13 mouse cellular contexts compared by ENCODE assay signal in the genomic region with DNA sequence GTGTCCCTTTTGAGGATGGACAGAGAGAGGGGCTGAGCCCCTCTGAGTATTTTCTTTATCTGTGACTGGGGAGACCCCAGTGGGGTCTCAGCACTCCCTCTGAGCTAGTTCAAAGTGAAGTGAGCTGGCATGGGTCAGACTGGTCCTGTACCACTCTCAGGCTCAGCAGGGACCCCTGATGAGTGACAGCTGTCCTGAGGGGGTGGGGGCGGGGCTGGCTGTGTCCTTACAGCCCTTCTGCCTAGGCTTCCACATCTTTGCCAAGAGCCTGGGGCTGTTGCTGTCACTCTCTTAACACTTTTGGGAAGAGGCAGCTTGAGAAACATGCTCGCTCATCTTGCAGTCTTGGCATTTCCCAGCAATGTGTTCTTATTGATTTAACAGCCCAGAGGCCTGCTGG. TPM values are rescaled to one million over a fixed set of nuclear protein-coding genes. Genes with fewer than 3 reads are reported as not detected.
DNase-seq lines count a peak whose midpoint lies in the region; ATAC-seq lines count a peak whose summit lies in the region.
"Had no signal": no experiment of that assay in that cellular context is flagged by ENCODE, and none has a peak within 500 bp of the region (broad histone marks: within the 10 kb centered on the region; RNA-seq: fewer than 3 reads in every experiment).

No protein-coding gene starts in this region.

- H3K4me1 ChIP-seq in midbrain, embryonic 14.5 days (ENCODE audit: control insufficient read depth, insufficient read depth, low read length): peaks cover 8% of the 10 kb centered on the region; the same call in 1 of the 2 replicates
- peaks cover 11% of the 10 kb centered on the region for H3K4me1 ChIP-seq in midbrain, embryonic 10.5 days
- H3K4me1 ChIP-seq in hindbrain, embryonic 16.5 days (ENCODE audit: control insufficient read depth, insufficient read depth, low read depth, low read length): peaks cover 13% of the 10 kb centered on the region
- H3K4me1 ChIP-seq in neural tube, embryonic 15.5 days: peaks cover 7% of the 10 kb centered on the region; the same call in 1 of the 2 replicates

- no peaks in the 10 kb centered on the region for H3K27me3 ChIP-seq in midbrain, embryonic 14.5 days (ENCODE audit: control insufficient read depth, insufficient read depth, low read length)
- no peaks in the 10 kb centered on the region for H3K27me3 ChIP-seq in midbrain, embryonic 10.5 days (ENCODE audit: low read depth, poor library complexity, severe bottlenecking)
- no peaks in the 10 kb centered on the region for H3K27me3 ChIP-seq in hindbrain, embryonic 16.5 days (replicated peaks; ENCODE audit: control insufficient read depth, insufficient read depth, low read length)
- no peaks in the 10 kb centered on the region for H3K27me3 ChIP-seq in neural tube, embryonic 15.5 days (replicated peaks)

- peak; percentile 36 for DNase-seq in embryo, embryonic 10 days (ENCODE audit: low spot score)
- no peak for DNase-seq in embryo, embryonic 9.5 days (ENCODE audit: extremely low spot score)
- DNase-seq in midbrain, embryonic 14.5 days: peak; percentile 61
- DNase-seq in midbrain, embryonic 10.5 days (ENCODE audit: low spot score): no peak
- DNase-seq in spleen, adult 12 weeks (ENCODE audit: low spot score): no peak
- no peak for DNase-seq in layer of hippocampus, postnatal 14 days (ENCODE audit: low spot score in 2 of 2)
- DNase-seq: adrenal gland, adult 2 months; cerebellum, adult 9-10 months; heart, adult 18-20 months; thymus, postnatal 4 days had no signal

- no peaks in the 10 kb centered on the region for H3K36me3 ChIP-seq in midbrain, embryonic 14.5 days (ENCODE audit: control insufficient read depth, insufficient read depth, low read length)
- no peaks in the 10 kb centered on the region for H3K36me3 ChIP-seq in midbrain, embryonic 10.5 days
- H3K36me3 ChIP-seq in hindbrain, embryonic 16.5 days (ENCODE audit: control insufficient read depth, insufficient read depth, low read length): no peaks in the 10 kb centered on the region
- no peaks in the 10 kb centered on the region for H3K36me3 ChIP-seq in neural tube, embryonic 15.5 days

- H3K4me2 ChIP-seq in midbrain, embryonic 14.5 days (ENCODE audit: low read length): no peak overlapping the region
- H3K4me2 ChIP-seq in hindbrain, embryonic 16.5 days (ENCODE audit: low read length): no peak overlapping the region
- no peak overlapping the region for H3K4me2 ChIP-seq in neural tube, embryonic 15.5 days

- 45% methylated on average over 2 of the region's 2 CpGs for WGBS in midbrain, embryonic 14.5 days
- 39% methylated on average over 2 of the region's 2 CpGs for WGBS in midbrain, embryonic 10.5 days
- WGBS in hindbrain, embryonic 16.5 days: 22% methylated on average over 2 of the region's 2 CpGs
- WGBS in neural tube, embryonic 15.5 days: 50% methylated on average over 2 of the region's 2 CpGs

- no peak overlapping the region for H3K9ac ChIP-seq in midbrain, embryonic 14.5 days (replicated peaks; ENCODE audit: low read length)
- no peak overlapping the region for H3K9ac ChIP-seq in hindbrain, embryonic 16.5 days (ENCODE audit: low read depth, low read length)
- H3K9ac ChIP-seq in neural tube, embryonic 15.5 days (replicated peaks): no peak overlapping the region

- 0 out of 2 replicates have a peak overlapping the region, but pooled peaks have one; percentile 17 for H3K27ac ChIP-seq in midbrain, embryonic 14.5 days (replicated peaks; ENCODE audit: low read depth, low read length)
- no peak overlapping the region for H3K27ac ChIP-seq in midbrain, embryonic 10.5 days (replicated peaks)
- peak overlapping the region; percentile 65; the same call in 1 of the 2 replicates for H3K27ac ChIP-seq in hindbrain, embryonic 16.5 days (ENCODE audit: low read depth, low read length)
- peak overlapping the region; percentile 72 for H3K27ac ChIP-seq in neural tube, embryonic 15.5 days (replicated peaks)

- no peak for ATAC-seq in midbrain, embryonic 14.5 days (ENCODE audit: low FRiP score, low TSS enrichment)
- ATAC-seq in hindbrain, embryonic 16.5 days: peak; percentile 85
- ATAC-seq in neural tube, embryonic 15.5 days (ENCODE audit: low FRiP score): peak; percentile 71

- no peak overlapping the region for H3K4me3 ChIP-seq in midbrain, embryonic 14.5 days (replicated peaks; ENCODE audit: low read depth, low read length)
- no peak overlapping the region for H3K4me3 ChIP-seq in midbrain, embryonic 10.5 days
- no peak overlapping the region for H3K4me3 ChIP-seq in hindbrain, embryonic 16.5 days (ENCODE audit: low read length)
- H3K4me3 ChIP-seq in neural tube, embryonic 15.5 days (replicated peaks): no peak overlapping the region
- H3K4me3 ChIP-seq: erythroblast, embryonic 14.5 days had no signal

- no peaks in the 10 kb centered on the region for H3K9me3 ChIP-seq in midbrain, embryonic 14.5 days (ENCODE audit: control insufficient read depth, low read length)
- 0 out of 2 replicates have a peak, but pooled peaks cover 6% of the 10 kb centered on the region for H3K9me3 ChIP-seq in midbrain, embryonic 10.5 days (replicated peaks)
- H3K9me3 ChIP-seq in hindbrain, embryonic 16.5 days (ENCODE audit: control insufficient read depth, low read length): no peaks in the 10 kb centered on the region
- H3K9me3 ChIP-seq in neural tube, embryonic 15.5 days (replicated peaks): no peaks in the 10 kb centered on the region

RNA-seq across cellular contexts. Expression of a gene that starts 27.8 kb away (rescaled TPM):
- 7.8 and 8.2 TPM in 2 replicates for polyA plus RNA-seq in midbrain, embryonic 14.5 days (2014; fragmentation: Nextera tagmentation; extraction: Ambion mirVana)
- 0.81 and 0.95 TPM in 2 replicates for polyA plus RNA-seq in midbrain, embryonic 10.5 days (2016; fragmentation: Nextera tagmentation; extraction: Ambion mirVana)
- polyA plus RNA-seq in hindbrain, embryonic 16.5 days (2015; fragmentation: Nextera tagmentation; extraction: Ambion mirVana): 14.3 and 14.9 TPM in 2 replicates
- 12.0 and 12.6 TPM in 2 replicates for polyA plus RNA-seq in neural tube, embryonic 15.5 days (2015; fragmentation: Nextera tagmentation; extraction: Ambion mirVana)
- 10 to 100 TPM; 28.2 to 29.9 TPM for total RNA-seq in layer of hippocampus, postnatal 14 days (2021)

Comparison
In these comparisons a context has a peak if more than half of its experiments do, and no peak if none do; other contexts are left out.
1. DNase-seq: peak in embryo, embryonic 10 days (single experiment) and midbrain, embryonic 14.5 days (single experiment); none in embryo, embryonic 9.5 days (single experiment), midbrain, embryonic 10.5 days (single experiment), spleen, adult 12 weeks (single experiment) and layer of hippocampus, postnatal 14 days (0 of 2).